Mouse (Mus musculus): ENCODE measurements at regions not wholly inside any gene's neighbourhood (a gene's known extent, or its start where the extent isn't known, plus 50 kb on each side); places are given as distances from the start of the nearest gene placed in this dataset.
A peak's percentile ranks its signal among the peaks of the same experiment; 100 is the strongest.

DNA sequence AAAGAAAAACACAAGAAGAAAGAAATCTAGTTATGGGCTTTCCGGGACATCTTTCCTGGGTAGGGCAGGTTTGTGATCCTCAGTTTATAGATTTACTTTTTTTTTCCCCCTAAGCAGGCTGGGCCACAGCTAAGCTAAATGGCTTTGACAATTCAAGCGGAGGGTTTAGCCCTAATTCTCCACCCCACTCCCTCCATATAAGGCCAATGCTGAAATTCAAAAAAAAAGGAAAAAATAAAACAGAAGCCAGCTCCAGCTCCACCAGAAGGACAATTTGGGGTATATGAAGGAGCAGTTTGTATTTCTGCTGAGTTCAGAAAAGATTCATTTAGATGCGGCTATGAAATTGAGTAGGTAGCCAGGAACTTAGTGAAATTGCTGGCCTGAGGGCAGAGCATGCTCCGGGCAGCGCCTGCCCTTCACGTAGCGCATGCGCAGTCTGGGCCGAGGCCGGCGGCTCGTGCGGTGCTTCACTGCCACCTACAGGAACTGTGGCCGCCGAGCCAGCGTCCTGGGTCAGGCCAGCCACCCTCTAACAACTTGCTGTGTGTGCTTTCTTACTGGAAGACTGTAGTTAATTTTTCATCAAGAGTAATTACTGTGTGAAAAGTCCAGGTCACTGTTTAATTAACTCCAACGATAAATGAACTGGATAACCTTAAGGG lies 364.5 kb downstream of the Lrig3 start:
- TF ChIP-seq CTCF (IDR thresholded peaks at IDR 0.05; ENCODE audit: low read depth, low read length) (peak; percentile 60), EP300 (IDR thresholded peaks at IDR 0.05; ENCODE audit: insufficient read depth, low read depth, low read length) (no peak), POLR2A (IDR thresholded peaks at IDR 0.05; ENCODE audit: insufficient read depth, low read length) (no peak)
